Mouse (Mus musculus): Measurements from ENCODE around the gene Usp2.

Gene Usp2

DNA sequence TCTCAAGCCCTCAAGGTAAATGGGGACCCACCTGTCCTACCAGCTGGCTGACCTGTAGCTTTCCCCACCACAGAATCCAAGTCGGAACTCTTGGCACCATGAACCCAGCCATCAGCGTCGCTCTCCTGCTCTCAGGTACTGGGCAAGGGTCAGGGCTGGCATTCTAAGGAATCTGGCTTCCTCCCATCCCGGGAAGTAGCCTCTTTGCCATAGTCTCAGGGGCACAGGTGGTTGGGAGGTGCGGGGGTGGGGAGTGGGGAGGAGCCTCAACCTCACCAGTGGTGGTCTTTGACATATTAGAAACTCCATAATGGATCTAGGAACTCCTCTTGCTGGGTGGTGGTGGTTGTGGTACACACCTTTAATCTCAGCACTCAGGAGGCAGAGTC lies 20.9 kb upstream of the Usp2 start:
- no peak for DNase-seq (ENCODE audit: low read depth in 2 of 2, low spot score in 2 of 2)

DNA sequence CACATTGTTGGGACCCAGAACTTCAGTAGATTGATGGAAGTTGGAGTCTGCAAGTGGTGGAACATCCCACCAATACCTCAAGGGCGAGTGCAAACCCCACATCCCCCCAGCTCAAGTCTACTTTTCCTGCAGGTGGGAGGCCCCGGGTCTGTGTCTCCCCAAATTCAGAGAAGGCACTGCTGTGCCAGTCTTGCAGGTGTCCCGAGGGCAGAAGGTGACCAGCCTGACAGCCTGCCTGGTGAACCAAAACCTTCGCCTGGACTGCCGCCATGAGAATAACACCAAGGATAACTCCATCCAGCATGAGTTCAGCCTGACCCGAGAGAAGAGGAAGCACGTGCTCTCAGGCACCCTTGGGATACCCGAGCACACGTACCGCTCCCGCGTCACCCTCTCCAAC lies 20.4 kb upstream of the Usp2 start:
- no peak for DNase-seq (ENCODE audit: low read depth in 2 of 2, low spot score in 2 of 2)

DNA sequence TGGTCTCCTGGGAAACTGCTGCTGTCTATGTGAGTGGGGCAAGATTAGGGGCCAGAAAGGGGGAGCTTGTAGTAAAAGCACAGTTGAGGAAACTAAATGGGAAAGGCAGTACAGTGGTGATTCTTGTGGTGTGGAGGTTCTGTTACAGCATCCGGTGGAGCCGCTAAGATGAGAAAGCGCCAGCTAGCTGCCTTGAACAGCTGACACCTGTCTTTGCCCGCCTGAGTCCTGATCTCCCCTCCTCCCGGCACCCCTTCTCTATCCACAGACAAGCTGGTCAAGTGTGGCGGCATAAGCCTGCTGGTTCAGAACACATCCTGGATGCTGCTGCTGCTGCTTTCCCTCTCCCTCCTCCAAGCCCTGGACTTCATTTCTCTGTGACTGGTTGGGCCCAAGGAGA lies 19.8 kb upstream of the Usp2 start:
- peak in 1 of 2 experiments; percentile 53 for DNase-seq (ENCODE audit: low read depth in 2 of 2, low spot score in 2 of 2)

GRCm38 (mm10) chr9:44047571-44048490 lies 19.0 kb upstream of the Usp2 start:
- no peak for DNase-seq (ENCODE audit: low read depth in 2 of 2, low spot score in 2 of 2)

- DNase-seq (ENCODE audit: low read depth in 2 of 2, low spot score in 2 of 2), result no peak
Measured at GRCm38 (mm10) chr9:44048541-44049380, 18.1 kb upstream of the Usp2 start.

DNA sequence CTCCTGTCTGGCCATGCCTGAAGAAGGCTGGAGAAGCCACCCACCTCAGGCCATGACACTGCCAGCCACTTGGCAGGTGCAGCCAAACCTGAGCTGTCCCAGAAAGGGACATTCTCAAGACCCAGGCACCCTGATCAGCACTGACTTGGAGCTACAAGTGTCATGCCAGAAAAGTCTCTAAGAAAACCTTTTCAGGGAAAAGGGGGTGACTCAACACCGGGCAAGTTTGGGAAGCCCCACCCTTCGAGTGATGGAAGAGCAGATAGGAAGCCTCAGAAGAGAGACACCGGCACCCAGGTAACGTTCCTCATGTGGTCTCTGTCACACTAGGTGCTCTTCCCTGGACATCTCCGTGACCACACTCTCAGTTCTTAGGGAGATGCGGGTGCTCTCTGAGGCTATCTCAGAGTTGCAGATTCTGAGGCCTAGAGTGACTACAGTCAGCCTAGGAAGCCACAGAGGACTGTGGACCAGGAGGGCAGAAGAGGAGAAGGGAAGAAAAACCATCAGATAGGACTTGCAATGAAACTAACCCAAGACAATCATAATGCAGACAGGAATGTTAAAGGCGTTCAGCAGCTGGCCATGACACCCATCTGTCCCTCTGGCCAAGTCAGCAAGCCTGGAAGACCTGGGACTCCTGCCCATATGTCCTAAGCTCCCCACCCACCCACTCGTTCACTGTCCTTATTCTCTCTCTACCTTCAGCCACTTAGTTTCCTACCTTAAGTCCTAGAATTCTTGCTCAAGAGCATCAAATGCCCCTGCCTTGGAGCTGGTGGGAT lies 17.2 kb upstream of the Usp2 start:
- DNase-seq (ENCODE audit: low read depth in 2 of 2, low spot score in 2 of 2), result no peak

DNA sequence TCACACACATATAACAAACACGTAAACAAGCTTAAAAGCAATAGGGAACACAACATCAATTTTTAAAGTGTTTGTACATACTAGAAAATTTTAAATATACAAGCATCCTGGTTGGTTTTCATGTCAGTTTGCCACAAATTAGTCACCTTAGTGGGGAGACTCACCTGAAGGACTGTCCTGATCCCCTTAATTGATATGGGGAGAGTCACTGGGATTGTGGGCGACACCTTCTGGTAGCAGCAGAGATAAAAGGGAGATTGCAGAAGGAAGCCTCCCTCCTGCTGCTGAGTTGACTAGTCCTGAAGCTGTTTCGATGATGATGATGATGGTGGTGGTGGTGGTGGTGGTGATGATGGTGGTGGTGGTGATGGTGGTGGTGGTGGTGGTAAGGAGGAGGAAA lies 14.0 kb upstream of the Usp2 start:
- DNase-seq (ENCODE audit: low read depth in 2 of 2, low spot score in 2 of 2), result no peak

DNA sequence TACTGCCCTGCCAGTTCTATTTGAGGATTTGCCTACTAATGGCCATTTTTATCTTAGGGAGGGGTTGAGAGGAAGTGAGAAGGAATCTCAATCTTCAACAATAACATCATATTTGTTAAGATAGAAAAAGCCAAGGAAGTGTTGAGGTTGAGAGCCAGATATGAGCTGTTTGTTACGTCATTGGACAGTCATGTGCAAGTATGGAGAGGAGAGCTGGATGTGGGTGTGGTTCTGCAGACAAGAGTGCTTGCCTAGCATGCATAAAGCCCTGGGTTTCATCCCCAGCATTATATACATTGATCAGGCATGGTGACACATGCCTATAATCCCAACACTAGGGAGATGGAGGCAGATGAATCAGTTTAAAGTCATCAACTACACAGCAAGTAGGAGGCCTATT lies 12.9 kb upstream of the Usp2 start:
- no peak for DNase-seq (ENCODE audit: low read depth in 2 of 2, low spot score in 2 of 2)

GRCm38 (mm10) chr9:44058606-44059005 lies 8.2 kb upstream of the Usp2 start:
- DNase-seq (ENCODE audit: low read depth in 2 of 2, low spot score in 2 of 2), result no peak

DNA sequence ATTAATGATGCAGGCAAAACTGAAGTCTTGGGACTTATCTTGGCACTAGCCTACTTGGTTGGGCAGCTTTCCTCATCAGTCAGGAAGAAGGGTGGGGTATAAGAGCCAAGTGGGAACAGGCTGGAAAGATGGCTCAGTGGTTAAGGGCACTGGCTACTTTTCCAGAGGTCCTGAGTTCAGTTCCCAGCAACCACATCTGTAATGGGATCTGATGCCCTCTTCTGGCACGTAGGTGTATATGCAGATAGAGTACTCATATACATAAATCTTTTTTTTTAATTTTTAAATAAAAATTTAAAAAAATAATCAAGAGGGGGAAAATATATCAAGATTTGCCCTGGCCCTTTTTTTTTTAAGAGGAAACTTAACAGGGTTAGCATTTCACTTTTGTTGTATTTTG lies 1.6 kb upstream of the Usp2 start:
- no peak for DNase-seq (ENCODE audit: low read depth in 2 of 2, low spot score in 2 of 2)

DNA sequence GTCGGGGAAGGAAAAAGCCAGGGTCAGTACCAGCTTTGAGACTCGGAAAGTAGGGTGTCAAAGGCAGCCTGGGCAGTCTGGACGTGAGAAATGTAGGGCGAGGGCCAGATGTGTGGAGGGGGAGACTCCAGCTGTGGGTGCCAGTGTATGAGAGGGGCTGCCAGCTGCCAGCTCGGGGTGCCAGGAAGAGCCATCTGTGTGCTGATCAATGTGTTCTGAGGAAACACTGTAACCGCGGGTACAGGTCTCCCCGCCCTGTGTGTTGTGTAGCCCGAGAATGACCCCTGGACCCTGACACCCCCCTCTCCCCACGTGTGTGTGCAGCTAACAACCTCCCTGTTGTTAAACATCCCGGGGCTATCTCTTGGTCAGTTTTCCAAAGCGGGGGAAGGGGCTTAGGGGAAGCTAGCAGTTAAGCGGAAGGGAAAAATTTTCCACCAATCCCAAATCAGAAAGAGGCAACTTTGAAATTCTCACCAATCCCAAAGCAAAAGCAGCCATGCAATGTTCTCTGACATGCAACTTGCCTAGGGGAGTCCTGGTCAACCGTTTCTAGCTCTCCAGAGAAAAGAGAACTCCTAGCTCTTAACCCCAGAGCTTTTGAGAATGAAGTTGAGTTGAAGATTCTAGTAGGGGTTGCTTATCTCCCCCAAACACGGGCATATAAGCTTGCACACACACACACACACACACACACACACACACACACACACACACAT lies 579 bp downstream of the Usp2 start:
- DNase-seq (ENCODE audit: low read depth in 2 of 2, low spot score in 2 of 2), result no peak

DNA sequence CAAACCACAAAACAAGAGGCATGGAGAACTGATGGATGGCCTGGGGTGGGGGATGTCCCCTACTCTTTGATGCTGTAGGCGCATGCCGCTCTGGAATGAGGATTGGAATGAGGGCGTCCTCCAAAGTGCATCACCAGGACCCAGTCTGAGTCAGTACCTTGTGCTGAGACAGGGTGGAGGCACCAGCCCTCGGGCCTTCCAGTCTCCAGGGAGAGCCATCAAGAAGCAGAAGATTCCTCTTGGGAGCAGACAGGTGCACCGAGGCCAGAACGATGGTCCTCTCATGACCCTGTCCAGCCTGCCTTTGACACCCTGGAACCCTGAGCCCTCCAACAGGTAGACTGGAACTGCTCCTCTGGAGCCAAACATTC lies 1.1 kb downstream of the Usp2 start:
- no peak for DNase-seq (ENCODE audit: low read depth in 2 of 2, low spot score in 2 of 2)

DNA sequence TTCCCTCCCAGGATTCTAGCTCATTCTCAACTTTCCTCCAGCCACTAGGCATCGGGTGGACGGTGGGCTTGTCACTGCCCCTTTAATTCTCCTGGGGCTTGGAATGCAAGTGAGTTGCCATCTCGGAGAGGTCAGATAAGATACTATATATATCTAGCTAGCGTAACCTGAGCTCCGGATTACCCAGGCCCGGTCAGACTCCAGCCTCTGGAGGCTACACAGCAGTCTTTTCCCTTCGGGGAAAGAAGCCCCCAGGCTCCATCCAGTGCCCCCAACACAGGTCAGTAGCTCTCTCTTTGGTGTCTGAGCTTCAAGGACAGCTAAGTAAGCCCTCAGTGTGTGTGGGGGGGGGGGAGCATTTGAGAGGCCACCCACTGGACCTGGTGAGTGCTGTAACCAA lies 2.4 kb downstream of the Usp2 start:
- no peak for DNase-seq (ENCODE audit: low read depth in 2 of 2, low spot score in 2 of 2)

- DNase-seq (ENCODE audit: low read depth in 2 of 2, low spot score in 2 of 2), result no peak
Measured at GRCm38 (mm10) chr9:44070113-44070843, 3.5 kb downstream of the Usp2 start.

- no peak for DNase-seq (ENCODE audit: low read depth in 2 of 2, low spot score in 2 of 2)
Measured at GRCm38 (mm10) chr9:44070844-44071231, 4.0 kb downstream of the Usp2 start.

DNA sequence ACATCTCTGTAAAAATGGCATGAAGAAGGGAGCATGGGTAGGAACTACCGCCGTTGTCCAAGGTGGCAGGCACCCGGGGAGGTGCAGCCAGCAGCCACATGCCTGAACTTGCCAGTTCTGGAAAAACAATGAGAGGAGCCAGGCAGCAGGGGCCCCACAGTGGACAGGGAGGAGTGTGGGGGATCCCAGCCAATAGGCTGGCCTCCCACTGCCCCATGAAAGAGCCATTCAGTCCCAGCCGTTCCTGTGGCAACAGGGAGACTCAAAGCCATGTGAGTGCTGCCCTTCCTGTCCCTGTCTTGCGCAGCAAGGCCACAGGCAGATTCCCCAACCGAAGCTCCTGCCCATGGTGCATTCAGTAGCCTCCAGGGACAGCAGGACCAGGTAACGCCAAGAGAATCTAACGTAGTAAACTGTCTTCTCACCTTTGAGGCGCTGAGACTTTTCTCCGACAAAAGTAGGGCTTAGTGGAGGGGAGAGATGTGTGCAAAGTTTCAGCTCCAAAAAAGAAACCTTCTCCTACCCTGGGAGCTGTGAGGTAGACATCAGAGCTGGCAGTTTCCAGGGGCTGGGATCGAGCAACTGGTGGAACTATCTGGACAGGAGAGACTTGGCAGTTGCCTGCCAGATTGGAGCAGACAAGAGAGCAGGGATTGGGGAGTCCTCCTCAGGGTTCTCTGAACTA lies 5.2 kb downstream of the Usp2 start:
- no peak for DNase-seq (ENCODE audit: low read depth in 2 of 2, low spot score in 2 of 2)

DNA sequence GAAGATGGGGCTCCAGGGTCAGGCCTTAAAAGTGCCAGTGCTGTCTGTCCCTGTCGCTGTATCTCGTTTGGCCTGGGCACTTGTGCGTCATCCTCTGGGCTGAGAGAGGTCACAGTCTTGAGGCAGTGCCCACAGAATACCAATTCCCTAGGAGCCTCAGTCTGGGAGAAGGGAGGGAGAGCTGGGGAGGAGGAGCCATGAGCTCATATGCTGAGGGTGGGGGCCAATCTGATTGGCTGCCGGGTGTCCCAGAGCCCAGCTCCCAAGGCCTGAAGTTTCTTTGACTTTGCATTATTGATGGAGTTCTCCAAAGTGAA lies 5.7 kb downstream of the Usp2 start:
- no peak for DNase-seq (ENCODE audit: low read depth in 2 of 2, low spot score in 2 of 2)

GRCm38 (mm10) chr9:44073115-44073514 lies 6.3 kb downstream of the Usp2 start:
- no peak for DNase-seq (ENCODE audit: low read depth in 2 of 2, low spot score in 2 of 2)

GRCm38 (mm10) chr9:44074395-44075275 lies 7.8 kb downstream of the Usp2 start:
- DNase-seq (ENCODE audit: low read depth in 2 of 2, low spot score in 2 of 2), result peak; percentile 35 to 46
